Mouse (Mus musculus) megakaryocyte, embryonic 14.5 days (primary cell): ENCODE data around the gene Prune1.

Source experiments
- FLI1 ChIP-seq: IDR thresholded peaks from 2 replicates; pipeline ENCODE4 v1.6.1; 2012; ENCODE audit warnings: low read length, inconsistent platforms, mixed read lengths
- GATA1 ChIP-seq: IDR thresholded peaks from 3 replicates; pipeline ENCODE4 v1.6.1; 2012; ENCODE audit warnings: mixed read lengths, low read length, inconsistent platforms, borderline replicate concordance

GRCm38 (mm10) chr3:95267855-95268254 lies 14.0 kb downstream of the Prune1 start:
- no peak for TF ChIP-seq GATA1
- TF ChIP-seq FLI1, result no peak
